Mouse (Mus musculus): ENCODE measurements around the gene AL607142.1.

AL607142.1 gene

DNA sequence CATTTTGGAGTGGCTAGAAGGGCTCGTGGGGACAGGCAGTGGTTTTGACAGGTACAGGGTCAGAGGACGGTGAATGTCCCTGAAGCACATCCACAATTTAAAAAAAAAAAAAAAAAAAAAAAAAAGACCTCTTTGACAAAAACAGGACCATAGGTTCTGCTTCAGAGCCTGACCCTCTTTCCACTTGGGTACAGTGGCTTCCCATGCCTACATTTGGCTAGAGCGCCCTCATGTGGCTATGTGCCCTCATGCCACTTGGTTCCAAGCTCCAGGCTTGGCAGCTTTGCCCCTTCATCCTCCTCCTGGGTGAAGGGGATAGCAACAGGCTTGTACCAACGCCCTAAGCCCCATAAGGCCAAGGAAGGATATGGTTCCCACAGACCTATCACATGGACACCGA is 39.8 kb downstream of the AL607142.1 start:
- peak; percentile 54 for DNase-seq (ENCODE audit: low spot score)

DNA sequence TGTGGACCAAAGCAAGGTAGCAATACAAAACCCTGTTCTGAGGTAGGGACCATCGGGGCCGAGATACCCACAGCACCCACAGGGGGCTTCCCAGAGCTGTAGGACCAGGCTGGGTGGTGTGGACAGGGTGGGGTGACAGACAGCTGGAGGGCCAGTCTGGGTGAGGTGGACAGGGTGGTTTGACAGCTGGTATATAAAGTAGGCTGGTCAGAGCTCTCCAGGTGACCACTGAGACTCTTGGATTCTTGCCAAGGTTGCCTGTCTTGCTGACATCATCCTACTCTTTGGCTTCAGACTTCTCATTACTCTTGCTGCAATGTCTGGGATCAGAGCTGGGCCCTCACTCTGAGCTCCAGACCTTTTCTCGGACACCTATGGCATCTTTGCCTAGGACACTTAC is 41.6 kb downstream of the AL607142.1 start:
- no peak for DNase-seq (ENCODE audit: low spot score)

DNA sequence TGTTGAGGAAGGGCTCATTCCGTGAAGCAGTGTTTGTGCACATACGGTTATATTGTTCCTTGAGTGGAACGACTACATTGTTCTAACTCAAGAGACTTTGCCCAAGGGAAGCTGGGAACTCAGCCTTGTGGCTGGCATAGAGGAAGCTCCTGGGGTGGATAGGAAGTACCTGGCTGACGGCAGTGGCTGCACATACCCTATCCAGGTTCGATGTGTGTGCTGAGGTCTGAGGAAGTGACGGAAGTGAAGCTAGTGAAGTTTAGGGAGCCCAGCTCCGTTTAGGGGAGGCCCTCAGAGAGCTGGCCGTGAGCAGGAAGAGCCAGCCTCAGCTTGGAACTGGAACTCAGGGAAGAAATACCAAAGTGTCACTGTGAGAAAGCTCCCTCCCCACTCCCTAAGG is 43.0 kb downstream of the AL607142.1 start:
- no peak for DNase-seq (ENCODE audit: low spot score)

DNA sequence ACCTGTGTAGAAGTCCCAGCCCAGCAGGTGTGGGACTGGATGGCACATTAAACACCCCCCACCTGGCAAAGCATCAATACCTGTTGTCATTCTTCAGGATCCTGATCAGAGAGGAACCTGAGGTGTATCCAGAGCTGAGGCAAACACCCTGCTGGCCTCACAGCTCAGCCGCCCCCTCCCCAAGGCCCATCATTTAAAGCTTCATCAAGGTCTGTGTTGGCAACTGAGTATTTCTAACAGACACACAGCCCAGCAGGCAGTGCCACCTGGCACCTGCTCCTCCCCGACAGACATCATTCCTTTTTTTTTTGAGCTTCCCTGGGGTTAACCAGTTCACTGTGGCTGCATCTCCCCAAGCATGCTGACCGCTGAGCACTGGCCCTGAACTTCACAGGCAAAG is 50.7 kb downstream of the AL607142.1 start:
- DNase-seq (ENCODE audit: low spot score), result no peak

DNA sequence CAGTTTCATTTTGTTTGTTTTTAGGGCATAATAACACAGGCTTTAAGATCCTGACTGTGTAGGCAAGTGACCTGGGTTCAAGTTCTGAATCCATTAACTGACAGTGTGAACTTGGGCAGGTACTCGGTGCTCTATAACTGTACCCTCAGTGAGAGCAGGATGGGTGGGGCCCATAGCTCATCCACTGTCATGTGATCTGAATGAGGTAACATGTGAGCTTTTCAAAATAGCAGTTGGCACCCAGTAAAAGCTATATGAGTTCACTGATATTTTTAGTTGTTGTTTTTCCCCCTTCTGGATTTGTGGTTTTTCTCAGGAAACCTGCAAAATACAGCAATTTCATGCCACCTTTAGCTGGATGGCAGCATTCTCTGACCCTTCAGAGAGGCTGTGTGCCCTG is 51.5 kb downstream of the AL607142.1 start:
- DNase-seq (ENCODE audit: low spot score), result no peak

DNA sequence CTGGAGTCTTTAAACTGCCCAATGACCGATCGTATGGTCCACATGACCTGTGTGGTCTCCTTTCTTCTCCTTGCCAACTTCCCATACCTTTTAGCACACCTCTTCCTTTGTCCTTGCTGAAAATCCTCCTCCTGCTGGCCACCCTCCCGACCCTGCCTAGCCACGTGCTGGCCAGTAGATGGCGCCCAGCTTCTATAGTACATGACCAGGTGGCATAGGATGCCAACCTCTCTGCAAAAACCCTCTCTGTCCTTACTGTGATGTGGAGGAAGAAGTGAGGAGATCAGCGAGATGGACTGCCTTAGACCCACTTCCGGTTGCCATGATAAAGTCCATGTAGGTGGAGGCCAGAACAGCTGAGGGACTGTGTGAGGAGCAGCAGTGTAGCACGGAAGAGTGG is 55.5 kb downstream of the AL607142.1 start:
- DNase-seq (ENCODE audit: low spot score), result peak; percentile 27

DNA sequence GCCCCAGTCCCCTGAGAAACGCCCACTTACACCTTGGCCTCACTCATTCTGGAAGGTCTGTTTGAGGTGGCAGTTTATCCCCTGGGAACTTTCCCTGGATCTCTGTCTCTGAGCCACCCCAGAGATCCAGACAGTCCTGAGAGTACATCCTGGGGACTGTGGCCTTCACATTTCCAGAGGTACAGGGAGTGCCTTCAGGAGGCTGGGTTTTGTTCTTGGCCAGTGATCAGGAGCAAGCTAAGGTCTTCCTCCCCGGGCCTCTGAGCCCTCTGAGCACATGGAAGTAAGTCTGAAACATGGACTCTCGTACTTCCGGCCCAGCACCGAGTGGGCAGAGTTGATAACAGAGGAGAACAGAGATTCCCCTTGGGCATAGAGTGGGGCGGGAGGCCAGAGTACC is 59.9 kb downstream of the AL607142.1 start:
- no peak for DNase-seq (ENCODE audit: low spot score)

DNA sequence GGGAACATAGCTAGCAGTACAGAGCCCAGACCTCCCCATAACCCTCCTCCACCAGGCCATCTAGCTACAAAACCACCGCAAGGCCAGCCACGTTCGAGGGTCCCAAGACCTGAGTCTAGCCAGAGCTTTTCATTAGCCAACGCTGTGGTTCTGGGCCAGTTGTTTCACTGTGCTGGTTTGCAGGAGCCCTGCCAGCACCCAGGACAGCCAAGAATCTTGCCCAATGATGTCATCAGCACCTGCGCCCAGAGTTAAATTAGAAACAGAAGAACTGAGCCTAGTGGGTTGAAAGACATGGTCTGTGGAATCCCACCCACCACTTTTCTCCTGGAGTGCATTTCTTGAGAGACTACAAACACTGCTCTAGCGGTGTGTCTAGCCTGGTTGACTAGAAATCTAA is 61.3 kb downstream of the AL607142.1 start:
- no peak for DNase-seq (ENCODE audit: low spot score)

DNA sequence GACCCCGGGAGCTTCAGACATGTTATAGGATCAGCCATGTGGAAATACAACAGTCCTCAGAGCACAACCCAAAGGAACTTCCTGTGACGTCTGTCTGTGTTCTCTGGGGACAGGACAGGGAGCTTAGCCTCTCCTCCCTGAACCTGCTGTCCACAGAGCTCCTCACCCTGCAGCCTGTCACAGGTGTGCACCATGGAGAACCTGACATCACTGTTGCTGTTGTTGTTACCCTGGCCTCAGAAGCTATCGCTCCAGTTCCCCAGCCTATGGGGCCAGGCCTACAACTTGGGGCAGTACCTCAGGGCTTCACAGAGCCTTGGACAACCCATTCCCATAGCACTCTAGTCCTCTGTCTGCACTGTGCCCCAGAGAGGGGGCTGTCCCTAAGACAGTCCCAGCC is 62.5 kb downstream of the AL607142.1 start:
- no peak for DNase-seq (ENCODE audit: low spot score)

DNA sequence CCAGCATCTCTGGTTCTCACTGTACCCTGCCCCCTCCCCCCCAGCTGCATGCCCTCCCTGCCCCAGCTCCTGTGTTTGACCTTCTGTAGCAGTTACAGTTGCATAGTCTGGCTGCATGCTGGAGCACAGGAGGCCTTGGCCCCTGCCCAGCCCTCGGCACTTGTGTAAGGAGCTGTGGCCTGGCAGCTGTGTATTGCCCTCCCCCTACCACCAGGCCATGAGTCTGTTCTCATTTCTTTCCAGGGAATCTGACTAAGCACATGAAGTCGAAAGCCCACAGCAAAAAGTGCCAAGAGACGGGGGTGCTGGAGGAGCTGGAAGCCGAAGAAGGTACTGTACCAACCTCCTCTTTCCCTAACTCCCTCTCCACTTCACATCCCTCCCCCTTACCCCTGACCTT is 63.2 kb downstream of the AL607142.1 start:
- DNase-seq (ENCODE audit: low spot score), result no peak

DNA sequence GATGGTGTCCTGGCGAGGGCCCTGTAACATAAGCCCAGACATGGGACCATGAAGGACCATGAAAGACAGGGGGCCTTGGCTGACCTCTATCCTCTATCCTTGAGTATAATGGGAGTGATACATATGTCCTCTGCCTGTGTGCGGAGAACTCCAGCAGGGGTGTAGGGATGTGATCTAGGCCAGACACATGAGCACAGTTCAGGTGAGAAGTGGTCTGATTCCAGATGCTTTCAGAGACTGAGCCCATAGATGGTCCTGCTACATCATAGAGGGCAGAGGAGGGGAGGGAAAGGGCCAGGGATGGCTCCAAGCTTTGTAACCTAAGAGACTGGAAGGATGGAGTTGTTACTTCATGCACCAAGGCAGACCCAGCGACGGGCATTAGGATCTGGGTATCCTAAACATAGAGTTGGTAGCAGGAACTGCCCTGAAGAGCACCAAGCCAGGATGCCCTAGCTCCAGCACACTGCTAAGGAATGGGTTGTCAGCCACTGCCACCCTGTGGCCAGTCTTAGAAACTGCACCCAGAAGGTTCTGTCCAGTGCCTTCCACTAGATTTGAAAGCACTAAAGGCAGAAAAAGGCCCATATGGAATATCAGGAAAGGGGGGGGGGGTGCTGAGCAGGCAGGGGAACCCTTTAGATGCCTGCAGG is 64.6 kb downstream of the AL607142.1 start:
- peak; percentile 41 for DNase-seq (ENCODE audit: low spot score)

DNA sequence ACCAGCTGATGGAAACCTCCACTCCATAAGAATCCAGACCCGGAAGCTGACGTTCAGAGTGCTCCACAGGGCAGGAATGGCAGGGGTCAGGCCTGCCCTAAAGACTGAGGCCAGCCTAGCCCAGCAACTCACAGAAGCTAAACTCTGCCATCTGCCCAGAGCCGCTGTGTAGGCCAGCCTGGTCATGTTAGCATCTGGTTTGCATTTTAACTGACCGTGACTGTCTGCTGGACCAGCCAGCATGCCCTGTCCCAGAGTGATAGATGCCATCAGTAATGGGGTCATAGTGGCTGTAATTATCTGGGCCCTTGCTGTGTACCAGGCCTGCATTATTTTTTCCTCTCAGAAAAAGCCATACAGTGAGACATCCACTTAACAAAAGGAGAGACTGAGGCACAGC is 66.1 kb downstream of the AL607142.1 start:
- DNase-seq (ENCODE audit: low spot score), result no peak

DNA sequence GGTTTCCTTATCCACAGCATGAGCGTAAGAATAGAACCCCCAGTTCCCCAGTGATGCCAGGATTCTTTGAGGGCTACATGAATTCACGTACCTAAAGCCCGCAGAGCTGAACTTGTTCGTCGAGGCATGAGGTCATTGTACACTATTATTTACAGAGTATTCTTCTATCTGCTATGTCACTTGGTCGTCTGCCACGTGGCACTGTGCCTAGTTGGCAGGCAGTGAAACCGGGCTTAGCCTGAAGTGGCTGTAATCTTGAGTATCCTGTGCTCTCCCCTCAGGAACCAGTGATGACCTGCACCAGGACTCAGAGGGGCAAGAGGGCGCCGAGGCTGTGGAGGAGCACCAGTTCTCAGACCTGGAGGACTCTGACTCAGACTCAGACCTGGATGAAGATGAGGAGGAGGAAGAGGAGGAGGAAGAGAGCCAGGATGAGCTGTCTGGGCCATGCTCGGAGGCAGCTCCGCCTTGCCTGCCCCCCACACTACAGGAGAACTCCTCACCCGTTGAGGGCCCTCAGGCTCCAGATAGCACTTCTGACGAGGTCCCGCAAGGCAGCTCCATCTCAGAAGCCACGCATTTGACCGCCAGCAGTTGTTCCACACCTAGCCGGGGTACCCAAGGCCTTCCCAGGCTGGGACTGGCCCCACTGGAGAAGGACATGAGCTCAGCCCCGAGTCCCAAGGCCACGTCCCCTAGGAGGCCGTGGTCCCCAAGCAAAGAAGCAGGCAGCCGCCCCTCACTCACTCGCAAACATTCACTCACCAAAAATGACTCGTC is 66.8 kb downstream of the AL607142.1 start:
- no peak for DNase-seq (ENCODE audit: low spot score)

DNA sequence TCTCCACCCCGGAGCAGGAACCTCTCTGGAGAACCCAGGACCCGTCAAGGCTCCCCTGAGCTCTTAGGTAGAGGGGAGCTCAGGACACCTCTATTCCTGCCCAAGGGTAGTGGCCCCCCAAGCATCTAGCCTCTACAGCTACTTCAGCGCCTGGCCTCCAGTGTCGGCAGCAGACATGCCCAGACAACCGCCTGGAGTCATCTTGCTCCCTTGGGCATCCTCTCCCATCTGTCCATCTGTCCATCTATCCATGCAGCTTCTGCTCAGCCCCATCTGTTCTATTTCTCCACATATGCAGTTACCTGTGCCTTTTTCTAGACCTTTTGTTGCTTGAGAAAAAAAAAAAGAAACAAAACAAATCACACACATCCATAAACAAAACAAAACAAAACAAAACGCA is 69.4 kb downstream of the AL607142.1 start:
- no peak for DNase-seq (ENCODE audit: low spot score)

DNA sequence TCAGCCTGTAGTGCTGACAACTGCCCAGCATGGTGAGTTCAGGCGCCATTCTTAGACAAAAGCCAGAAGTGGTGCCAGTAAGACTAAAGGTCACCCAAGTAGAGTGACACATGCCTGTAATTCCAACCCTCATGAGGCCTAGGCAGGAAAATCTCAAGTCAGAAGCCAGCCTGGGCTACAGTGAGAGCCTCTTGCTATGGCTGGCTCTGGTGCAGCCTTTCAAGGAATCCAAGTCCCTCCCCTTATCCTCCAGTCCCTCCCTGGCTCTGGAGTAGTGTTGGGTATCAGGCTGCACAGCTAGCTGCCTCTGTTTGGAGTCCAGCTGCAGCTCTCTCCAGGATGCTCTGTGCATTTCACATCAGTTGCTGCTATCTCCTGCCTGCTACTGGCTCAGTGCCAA is 77.0 kb downstream of the AL607142.1 start:
- no peak for DNase-seq (ENCODE audit: low spot score)

DNA sequence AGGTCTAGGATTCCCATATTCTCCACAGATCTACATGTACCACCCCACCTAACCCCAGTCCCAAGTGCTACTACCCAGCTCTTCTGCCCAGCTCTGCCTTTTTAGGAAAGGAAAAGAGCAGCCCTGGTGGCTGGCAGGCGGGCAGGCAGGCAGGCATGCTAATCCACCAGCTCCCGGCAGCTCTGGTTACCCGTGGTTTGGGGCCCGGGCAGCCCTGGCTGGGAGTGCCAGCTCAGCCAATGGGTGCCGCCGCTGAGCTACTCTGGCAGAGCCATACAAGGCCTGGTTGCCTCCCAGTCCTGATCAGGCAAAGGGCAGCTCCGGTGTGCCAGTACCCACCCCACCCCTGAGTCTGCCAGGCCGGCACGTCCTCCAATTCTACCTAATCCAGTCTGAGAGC is 78.1 kb downstream of the AL607142.1 start:
- no peak for DNase-seq (ENCODE audit: low spot score)
